Mouse (Mus musculus) hindbrain, postnatal 0 days (tissue): ENCODE measurements around the gene Fam208b. TPM values are rescaled to one million over a fixed set of nuclear protein-coding genes. Genes with fewer than 3 reads are reported as not detected.

Experiments
- ATAC-seq: fragments of 200-750 bp; cut with Nextera tagmentation; 2 replicates; pipeline ENCODE4 v1.8.0; 2017; ENCODE audit warnings: mild to moderate bottlenecking, moderate TSS enrichment, moderate library complexity
- DNase-seq: peaks from one replicate; pipeline ENCODE4 v3.0.0-alpha.2; 2015; ENCODE audit warnings: low spot score
- H3K27ac ChIP-seq: fragments of 300-500 bp; sonication (generic); 2 replicates; pipeline ENCODE4 v1.5.1; 2014; ENCODE audit warnings: mild to moderate bottlenecking
- H3K27me3 ChIP-seq: fragments of 300-500 bp; sonication (generic); 2 replicates; pipeline ENCODE4 v1.6.1; 2014; ENCODE audit warnings: low read length, mixed read lengths; ENCODE audit not compliant: insufficient read depth
- H3K36me3 ChIP-seq: fragments of 300-500 bp; sonication (generic); 2 replicates; pipeline ENCODE4 v1.6.1; 2014; ENCODE audit warnings: low read length, mixed read lengths; ENCODE audit not compliant: insufficient read depth
- H3K4me1 ChIP-seq: fragments of 300-500 bp; sonication (generic); 2 replicates; pipeline ENCODE4 v1.6.1; 2014; ENCODE audit warnings: antibody characterized with exemption, low read length, mixed read lengths; ENCODE audit not compliant: insufficient read depth
- H3K4me2 ChIP-seq: fragments of 300-500 bp; sonication (generic); 2 replicates; pipeline ENCODE4 v1.6.1; 2014; ENCODE audit warnings: low read depth, mild to moderate bottlenecking, low read length, moderate library complexity, mixed read lengths
- H3K4me3 ChIP-seq: fragments of 300-500 bp; sonication (generic); 2 replicates; pipeline ENCODE4 v1.5.1; 2014; ENCODE audit warnings: low read length
- H3K9ac ChIP-seq: fragments of 300-500 bp; sonication (generic); replicated peaks from 2 replicates; pipeline ENCODE4 v1.6.1; 2014; ENCODE audit warnings: mild to moderate bottlenecking, low read length, moderate library complexity, mixed read lengths
- H3K9me3 ChIP-seq: fragments of 300-500 bp; sonication (generic); 2 replicates; pipeline ENCODE4 v1.6.1; 2016; ENCODE audit warnings: low read length, mixed read lengths
- CTCF ChIP-seq: IDR thresholded peaks from 2 replicates; pipeline ENCODE4 v1.5.1; 2016; ENCODE audit warnings: antibody characterized with exemption, control low read depth, low read depth
- WGBS: fragments of 180-500 bp; shearing (Covaris S2); extraction: QIAGEN DNeasy Blood & Tissue Kit; methylation state at CpG from one replicate; pipeline ENCODE4 v1.1.7; 2014; 5-methylcytosine and 5-hydroxymethylcytosine counted together
- polyA plus RNA-seq: library from polyadenylated mRNA; unstranded; fragments of >200 nt; fragmentation: Nextera tagmentation; extraction: Ambion mirVana; gene quantifications from 2 replicates; pipeline ENCODE4 v1.2.1, GENCODE M21; 2015
- total RNA-seq: library from RNA; depleted of rRNA; stranded (reverse); fragments of >200 nt; gene quantifications from 2 replicates; pipeline ENCODE4 v1.2.3, GENCODE M21; 2014

Gene Fam208b
- total and polyA plus RNA-seq, 2 experiments from 2014 or later: 8.4 to 25.4 TPM

DNA sequence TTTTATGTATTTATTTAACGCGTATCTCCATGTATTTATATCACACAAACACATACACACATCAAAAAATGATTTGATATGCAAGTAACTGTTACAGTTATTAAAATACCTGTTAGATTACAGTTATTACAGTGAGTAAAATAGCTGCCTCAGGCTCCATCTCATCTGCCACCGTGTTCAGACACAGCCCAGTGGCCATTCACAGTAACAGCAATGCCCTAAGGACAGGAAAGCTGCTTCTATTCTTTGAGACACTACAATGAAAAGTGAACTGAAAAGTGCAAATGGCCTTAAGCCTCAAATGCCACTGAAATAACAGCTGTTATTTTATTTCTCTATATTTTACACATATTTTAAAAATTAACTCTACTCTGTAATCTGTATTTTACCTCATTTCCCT, 20.1 kb downstream of the Fam208b start:
- H3K27ac ChIP-seq: no peak overlapping the region
- TF ChIP-seq CTCF: peak; percentile 55
- DNase-seq (peak; percentile 20), ATAC-seq (no peak)
- no peak overlapping the region for H3K9ac ChIP-seq
- 76% methylated on average over 3 of the region's 3 CpGs for WGBS
- H3K9me3 ChIP-seq: no peaks in the 10 kb centered on the region
- H3K4me1 ChIP-seq: no peaks in the 10 kb centered on the region
- no peak overlapping the region for H3K4me2 ChIP-seq
- no peaks in the 10 kb centered on the region for H3K27me3 ChIP-seq
- no peak overlapping the region for H3K4me3 ChIP-seq
- H3K36me3 ChIP-seq: peaks cover 20% of the 10 kb centered on the region

DNA sequence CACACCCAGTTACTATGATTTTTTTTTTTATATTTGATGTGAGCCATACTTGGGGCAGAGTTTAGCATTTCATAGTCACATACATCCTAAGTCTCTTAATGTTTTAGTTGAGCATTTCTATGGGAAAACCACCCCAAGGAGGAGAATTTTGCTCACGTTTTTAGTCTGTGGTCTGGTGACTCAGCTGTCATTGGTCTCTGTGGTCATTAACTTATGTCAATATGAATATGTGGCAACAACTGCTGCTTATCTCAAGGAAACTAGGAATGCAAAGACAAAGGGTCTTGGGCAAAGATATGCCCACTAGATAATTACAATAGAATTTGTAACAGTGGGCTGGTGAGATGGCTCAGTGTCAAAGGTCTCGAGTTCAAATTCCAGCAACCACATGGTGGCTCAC, 47.0 kb downstream of the Fam208b start:
- peaks cover 39% of the 10 kb centered on the region for H3K36me3 ChIP-seq
- 81% methylated on average over 2 of the region's 2 CpGs for WGBS
- no peak overlapping the region for H3K9ac ChIP-seq
- no peaks in the 10 kb centered on the region for H3K4me1 ChIP-seq
- H3K4me2 ChIP-seq: no peak overlapping the region
- no peak for TF ChIP-seq CTCF
- H3K27ac ChIP-seq: no peak overlapping the region
- ATAC-seq: no peak
- no peak overlapping the region for H3K4me3 ChIP-seq
- no peaks in the 10 kb centered on the region for H3K27me3 ChIP-seq
- no peaks in the 10 kb centered on the region for H3K9me3 ChIP-seq
- no peak for DNase-seq

DNA sequence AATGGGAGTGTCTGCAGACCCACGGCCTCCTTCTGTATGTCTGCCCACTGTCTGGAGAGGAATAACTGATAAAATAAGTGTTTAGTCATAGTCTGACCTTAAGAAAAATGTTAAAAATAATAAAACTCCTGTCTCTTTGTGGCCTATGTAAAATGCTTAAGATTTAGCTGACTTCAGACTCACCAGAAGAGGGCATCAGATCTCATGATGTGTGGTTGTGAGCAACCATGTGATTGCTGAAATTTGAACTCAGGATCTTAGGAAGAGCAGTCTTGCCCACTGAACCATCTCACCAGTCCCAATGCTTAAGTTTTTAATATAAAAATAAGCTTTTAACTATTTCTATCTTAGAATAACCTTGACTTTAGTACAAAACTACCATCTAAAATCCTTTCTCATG, 47.8 kb downstream of the Fam208b start:
- ATAC-seq (no peak), DNase-seq (no peak)
- 97% methylated on average over 1 of the region's 1 CpGs for WGBS
- Histone ChIP-seq H3K4me3 (no peak overlapping the region), H3K36me3 (peaks cover 31% of the 10 kb centered on the region), H3K9ac (no peak overlapping the region), H3K4me2 (no peak overlapping the region), H3K27me3 (no peaks in the 10 kb centered on the region), H3K9me3 (no peaks in the 10 kb centered on the region), H3K27ac (no peak overlapping the region), H3K4me1 (no peaks in the 10 kb centered on the region)
- TF ChIP-seq CTCF: peak; percentile 14; the same call in 1 of the 2 replicates

- no peak for DNase-seq
- no peaks in the 10 kb centered on the region for H3K27me3 ChIP-seq
- no peak overlapping the region for H3K4me2 ChIP-seq
- no peak overlapping the region for H3K27ac ChIP-seq
- TF ChIP-seq CTCF: no peak
- WGBS: 88% methylated on average over 6 of the region's 6 CpGs
- H3K36me3 ChIP-seq: 0 out of 2 replicates have a peak, but pooled peaks cover 6% of the 10 kb centered on the region
- H3K9me3 ChIP-seq: no peaks in the 10 kb centered on the region
- no peak overlapping the region for H3K9ac ChIP-seq
- no peaks in the 10 kb centered on the region for H3K4me1 ChIP-seq
- H3K4me3 ChIP-seq: no peak overlapping the region
- ATAC-seq: no peak
Observed at GRCm38 (mm10) chr13:3547856-3548255, 63.1 kb downstream of the Fam208b start.

- Histone ChIP-seq H3K36me3 (0 out of 2 replicates have a peak, but pooled peaks cover 6% of the 10 kb centered on the region), H3K4me2 (no peak overlapping the region), H3K27me3 (no peaks in the 10 kb centered on the region), H3K4me1 (0 out of 2 replicates have a peak, but pooled peaks cover 4% of the 10 kb centered on the region), H3K9me3 (no peaks in the 10 kb centered on the region), H3K9ac (no peak overlapping the region), H3K4me3 (no peak overlapping the region), H3K27ac (no peak overlapping the region)
- DNase-seq (no peak), ATAC-seq (no peak)
- WGBS: 74% methylated on average over 3 of the region's 3 CpGs
- no peak for TF ChIP-seq CTCF
Observed at GRCm38 (mm10) chr13:3547410-3547809, 63.5 kb downstream of the Fam208b start.

- H3K9ac ChIP-seq: no peak overlapping the region
- DNase-seq: no peak
- no peak overlapping the region for H3K4me3 ChIP-seq
- peaks cover 20% of the 10 kb centered on the region for H3K4me1 ChIP-seq
- H3K27ac ChIP-seq: no peak overlapping the region
- 75% methylated on average over 5 of the region's 5 CpGs for WGBS
- no peaks in the 10 kb centered on the region for H3K27me3 ChIP-seq
- no peak overlapping the region for H3K4me2 ChIP-seq
- TF ChIP-seq CTCF: no peak
- H3K36me3 ChIP-seq: 0 out of 2 replicates have a peak, but pooled peaks cover 6% of the 10 kb centered on the region
- ATAC-seq: no peak
- H3K9me3 ChIP-seq: no peaks in the 10 kb centered on the region
Observed at GRCm38 (mm10) chr13:3544925-3545324, 66.0 kb downstream of the Fam208b start.

GRCm38 (mm10) chr13:3544077-3544874, 66.6 kb downstream of the Fam208b start:
- Histone ChIP-seq H3K9me3 (no peaks in the 10 kb centered on the region), H3K27me3 (no peaks in the 10 kb centered on the region), H3K4me1 (peaks cover 25% of the 10 kb centered on the region), H3K9ac (no peak overlapping the region), H3K27ac (no peak overlapping the region), H3K36me3 (0 out of 2 replicates have a peak, but pooled peaks cover 6% of the 10 kb centered on the region), H3K4me3 (no peak overlapping the region), H3K4me2 (no peak overlapping the region)
- no peak for DNase-seq
- ATAC-seq: no peak
- TF ChIP-seq CTCF: no peak
- 90% methylated on average over 4 of the region's 4 CpGs for WGBS
